Mouse (Mus musculus) heart, adult 2 months (tissue): ENCODE measurements around the gene 1700028J19Rik.

Experiments
- CTCF ChIP-seq: fragments of 200-600 bp; IDR thresholded peaks from 2 replicates; pipeline ENCODE4 v1.8.1; 2022; ENCODE audit warnings: antibody characterized with exemption, mild to moderate bottlenecking, moderate library complexity
- EP300 ChIP-seq: fragments of 200-500 bp; IDR thresholded peaks from 2 replicates; pipeline ENCODE4 v1.6.1; 2011; ENCODE audit warnings: low read depth, low read length, control low read depth; ENCODE audit not compliant: insufficient read depth
- POLR2A ChIP-seq: fragments of 200-500 bp; IDR thresholded peaks from 2 replicates; pipeline ENCODE4 v1.6.1; 2011; ENCODE audit warnings: mild to moderate bottlenecking, low read depth, low read length, control low read depth; ENCODE audit not compliant: insufficient read depth

GRCm38 (mm10) chr7:44235909-44236308 lies 10.6 kb downstream of the 1700028J19Rik start, which contains the start of gene Gm36864:
- no peak for TF ChIP-seq CTCF
- TF ChIP-seq POLR2A = no peak
- TF ChIP-seq EP300 = no peak
